Mouse (Mus musculus) C3H10T1/2 (cell line): ENCODE results near the gene Dpp10. TPM values are rescaled to one million over a fixed set of nuclear protein-coding genes. Genes with fewer than 3 reads are reported as not detected.

Source experiments
- polyA plus RNA-seq, 2 experiments: library from polyadenylated mRNA; unstranded; fragments of >200 nt; fragmentation: generic; extraction: Trizol; gene quantifications; one replicate each; pipeline ENCODE4 v1.2.1; 2012; ENCODE audit warnings: missing spikeins in 2 of 2

Dpp10 gene
- polyA plus RNA-seq = not detected

GRCm38 (mm10) chr1:124044925-124045640, at the start of gene Dpp10:
Dpp10 (minus strand) TSS chr1:124045559.

